Mouse (Mus musculus): ENCODE measurements around the gene Tex33. TPM values are rescaled to one million over a fixed set of nuclear protein-coding genes. Genes with fewer than 3 reads are reported as not detected.

Tex33 gene
- total RNA-seq, 2 experiments from 2014 or later, result not detected

Small RNAs within 50 kb of the gene (microRNA-seq; reads per million reads assigned to microRNA genes)
- 0 reads per million in 2 experiments for gene Mir7676-2

Other genes with a start within 250 kb of the Tex33 start
- gene Ift27, start 221.8 kb downstream of the Tex33 start, total RNA-seq (2021), result 10 to 100 TPM; 28.6 to 30.7 TPM
- gene Pvalb, start 189.5 kb downstream of the Tex33 start, total RNA-seq (2021), result 100 to 1,000 TPM in 1 of 2 experiments, 10 to 100 TPM in 1; 91.2 to 126 TPM
- gene Ncf4, start 151.1 kb downstream of the Tex33 start, total RNA-seq (2021), result 1 to 10 TPM in 1 of 2 experiments, under 1 TPM in 1; 0.95 to 1.5 TPM
- under 1 TPM; 0.66 to 0.72 TPM for gene Csf2rb2, start 90.2 kb downstream of the Tex33 start, total RNA-seq (2021)
- gene Csf2rb, start 70.2 kb downstream of the Tex33 start, total RNA-seq (2021), result under 1 TPM; 0.66 to 1.00 TPM
- 10 to 100 TPM; 31.6 to 33.8 TPM for gene Tst, start 10.0 kb upstream of the Tex33 start, total RNA-seq (2021)
- 10 to 100 TPM; 28.4 to 33.0 TPM for gene Mpst, start 10.5 kb upstream of the Tex33 start, total RNA-seq (2021)
- 100 to 1,000 TPM; 313 to 338 TPM for gene Kctd17, start 32.7 kb upstream of the Tex33 start, total RNA-seq (2021)
- 1 to 10 TPM in 1 of 2 experiments, under 1 TPM in 1; 0.23 to 1.4 TPM for gene Tmprss6, start 72.7 kb upstream of the Tex33 start, total RNA-seq (2021)
- gene Il2rb, start 99.4 kb upstream of the Tex33 start, total RNA-seq (2021), result under 1 TPM in 1 of 2 experiments, not detected in 1; 0.28 TPM
- 1 to 10 TPM in 1 of 2 experiments, under 1 TPM in 1; 0.84 to 1.3 TPM for gene C1qtnf6, start 135.5 kb upstream of the Tex33 start, total RNA-seq (2021)
- 10 to 100 TPM; 22.1 to 25.2 TPM for gene Sstr3, start 148.8 kb upstream of the Tex33 start, total RNA-seq (2021)
- gene Rac2, start 176.9 kb upstream of the Tex33 start, total RNA-seq (2021), result 1 to 10 TPM; 2.9 to 4.6 TPM
- gene Cyth4, start 201.1 kb upstream of the Tex33 start, total RNA-seq (2021), result 10 to 100 TPM; 10.1 to 10.4 TPM

All from left cerebral cortex, adult 18-20 months (tissue).